Mouse (Mus musculus): ENCODE data around the gene Klkb1. TPM values are rescaled to one million over a fixed set of nuclear protein-coding genes. Genes with fewer than 3 reads are reported as not detected.

Klkb1 gene
- polyA plus RNA-seq, 1 experiment from 2014 or later: not detected

- H3K9me3 ChIP-seq: no peaks in the 10 kb centered on the region
- H3K27me3 ChIP-seq: no peaks in the 10 kb centered on the region
- no peaks in the 10 kb centered on the region for H3K36me3 ChIP-seq
- ATAC-seq (ENCODE audit: insufficient number of reproducible peaks, insufficient read depth, low FRiP score, low TSS enrichment, low read depth): no peak
- no peak overlapping the region for H3K4me2 ChIP-seq
- no peaks in the 10 kb centered on the region for H3K4me1 ChIP-seq (replicated peaks)
- H3K9ac ChIP-seq (replicated peaks): no peak overlapping the region
- WGBS: 65% methylated on average over 7 of the region's 7 CpGs
- H3K27ac ChIP-seq: no peak overlapping the region
- no peak overlapping the region for H3K4me3 ChIP-seq (replicated peaks)
Observed at GRCm38 (mm10) chr8:45246307-45246706, 48.4 kb downstream of the Klkb1 start.

GRCm38 (mm10) chr8:45239363-45239762, 55.3 kb downstream of the Klkb1 start:
- Histone ChIP-seq H3K9me3 (no peaks in the 10 kb centered on the region), H3K4me1 (replicated peaks) (peaks cover 8% of the 10 kb centered on the region; the same call in 1 of the 2 replicates), H3K4me3 (replicated peaks) (no peak overlapping the region), H3K4me2 (no peak overlapping the region), H3K27ac (no peak overlapping the region), H3K9ac (replicated peaks) (no peak overlapping the region), H3K27me3 (no peaks in the 10 kb centered on the region), H3K36me3 (no peaks in the 10 kb centered on the region)
- no peak for ATAC-seq (ENCODE audit: insufficient number of reproducible peaks, insufficient read depth, low FRiP score, low TSS enrichment, low read depth)
- 82% methylated on average over 8 of the region's 8 CpGs for WGBS

- no peaks in the 10 kb centered on the region for H3K27me3 ChIP-seq
- no peak overlapping the region for H3K4me3 ChIP-seq (replicated peaks)
- ATAC-seq (ENCODE audit: insufficient number of reproducible peaks, insufficient read depth, low FRiP score, low TSS enrichment, low read depth): no peak
- H3K9me3 ChIP-seq: no peaks in the 10 kb centered on the region
- no peak overlapping the region for H3K4me2 ChIP-seq
- no peak overlapping the region for H3K27ac ChIP-seq
- WGBS: 13% methylated on average over 3 of the region's 3 CpGs
- no peaks in the 10 kb centered on the region for H3K36me3 ChIP-seq
- H3K9ac ChIP-seq (replicated peaks): no peak overlapping the region
- H3K4me1 ChIP-seq (replicated peaks): peaks cover 8% of the 10 kb centered on the region; the same call in 1 of the 2 replicates
Observed at GRCm38 (mm10) chr8:45238282-45238681, 56.4 kb downstream of the Klkb1 start.

DNA sequence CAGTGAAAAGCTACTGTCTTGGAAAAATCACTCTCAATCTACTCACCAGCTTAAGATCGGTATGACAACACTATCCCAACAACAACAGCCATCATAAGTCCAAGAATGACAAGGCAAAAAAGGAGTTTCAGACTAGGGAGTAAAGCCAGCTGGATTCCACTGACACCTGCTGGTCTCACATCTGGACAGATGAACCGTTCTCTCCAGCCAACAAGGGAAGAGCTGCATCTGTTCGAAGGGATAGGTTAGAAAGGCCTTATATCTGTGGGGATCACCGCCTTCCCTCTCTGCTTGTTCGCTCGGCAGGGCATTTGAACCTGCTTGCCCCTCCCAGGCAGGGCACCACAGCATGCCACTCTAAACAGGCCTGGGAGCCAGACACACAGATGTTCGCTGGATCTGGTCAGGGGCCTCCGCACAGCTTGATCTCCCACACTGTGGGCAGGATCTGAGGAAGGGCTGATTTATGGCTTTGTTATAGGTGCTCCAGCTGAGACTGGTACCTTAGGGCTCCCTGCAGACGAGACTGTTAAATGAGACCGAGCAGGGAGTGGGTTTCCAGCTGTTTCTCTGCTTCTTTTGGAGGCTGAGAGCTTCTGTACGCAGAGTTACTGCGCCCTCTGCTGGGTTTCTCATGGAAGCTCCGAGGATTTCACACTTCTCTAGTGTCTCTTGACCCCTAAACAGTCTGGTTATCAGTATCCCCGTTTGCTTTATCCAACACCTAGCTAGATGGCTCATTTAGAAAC, 58.3 kb downstream of the Klkb1 start:
- Histone ChIP-seq H3K4me1 (replicated peaks) (peaks cover 8% of the 10 kb centered on the region; the same call in 1 of the 2 replicates), H3K27ac (no peak overlapping the region), H3K4me3 (replicated peaks) (no peak overlapping the region; the same call in 1 of the 2 replicates), H3K9ac (replicated peaks) (no peak overlapping the region), H3K36me3 (no peaks in the 10 kb centered on the region), H3K27me3 (no peaks in the 10 kb centered on the region), H3K9me3 (no peaks in the 10 kb centered on the region), H3K4me2 (peak overlapping the region; percentile 47)
- peak; percentile 76; the same call in 1 of the 2 replicates for ATAC-seq (ENCODE audit: insufficient number of reproducible peaks, insufficient read depth, low FRiP score, low TSS enrichment, low read depth)
- WGBS: 16% methylated on average over 14 of the region's 14 CpGs

GRCm38 (mm10) chr8:45235228-45235627, 59.4 kb downstream of the Klkb1 start:
- Histone ChIP-seq H3K4me1 (replicated peaks) (peaks cover 8% of the 10 kb centered on the region; the same call in 1 of the 2 replicates), H3K27me3 (no peaks in the 10 kb centered on the region), H3K4me3 (replicated peaks) (no peak overlapping the region), H3K9ac (replicated peaks) (no peak overlapping the region), H3K36me3 (no peaks in the 10 kb centered on the region), H3K4me2 (no peak overlapping the region), H3K9me3 (no peaks in the 10 kb centered on the region), H3K27ac (no peak overlapping the region)
- WGBS: 85% methylated on average over 6 of the region's 6 CpGs
- no peak for ATAC-seq (ENCODE audit: insufficient number of reproducible peaks, insufficient read depth, low FRiP score, low TSS enrichment, low read depth)

DNA sequence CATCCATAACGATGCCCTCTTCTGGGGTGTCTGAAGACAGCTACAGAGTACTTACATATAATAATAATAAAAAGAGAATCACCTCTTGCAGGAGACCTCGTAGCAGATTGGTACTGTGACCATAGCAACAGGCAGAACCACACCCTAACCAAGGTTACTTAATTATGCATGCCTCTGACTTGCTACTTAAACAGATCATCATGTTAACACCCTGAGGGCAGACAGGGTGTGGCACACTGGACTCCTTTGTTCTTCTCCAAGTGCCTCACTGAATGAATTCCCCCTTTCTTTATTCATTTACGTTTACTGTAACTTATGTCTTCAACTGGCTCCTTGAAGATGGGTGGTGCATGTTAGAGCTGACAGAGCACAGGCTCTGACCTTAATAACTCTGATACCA, 61.4 kb downstream of the Klkb1 start:
- ATAC-seq (ENCODE audit: insufficient number of reproducible peaks, insufficient read depth, low FRiP score, low TSS enrichment, low read depth): no peak
- Histone ChIP-seq H3K4me1 (replicated peaks) (peaks cover 4% of the 10 kb centered on the region; the same call in 1 of the 2 replicates), H3K36me3 (no peaks in the 10 kb centered on the region)

More for the DNA sequence above, 61.4 kb downstream of the Klkb1 start:
- Histone ChIP-seq H3K9me3 (no peaks in the 10 kb centered on the region), H3K9ac (replicated peaks) (no peak overlapping the region), H3K4me2 (no peak overlapping the region), H3K4me3 (replicated peaks) (no peak overlapping the region), H3K27me3 (no peaks in the 10 kb centered on the region), H3K27ac (no peak overlapping the region)
- 69% methylated on average over 3 of the region's 3 CpGs for WGBS

Other genes with a start within 250 kb of the Klkb1 start
- 0.18 TPM in 1 of 2 replicates, not detected in the other for gene Mtnr1a, start 225.7 kb downstream of the Klkb1 start, polyA plus RNA-seq (2016; fragmentation: Nextera tagmentation; extraction: Ambion mirVana)
- gene F11, start 32.8 kb downstream of the Klkb1 start, polyA plus RNA-seq (2016; fragmentation: Nextera tagmentation; extraction: Ambion mirVana): not detected in 2 replicates
- not detected in 2 replicates for gene Gm45753, start 13.6 kb upstream of the Klkb1 start, polyA plus RNA-seq (2016; fragmentation: Nextera tagmentation; extraction: Ambion mirVana)
- 1.1 and 1.6 TPM in 2 replicates for gene Cyp4v3, start 38.4 kb upstream of the Klkb1 start, polyA plus RNA-seq (2016; fragmentation: Nextera tagmentation; extraction: Ambion mirVana)
- gene Fam149a, start 87.4 kb upstream of the Klkb1 start, polyA plus RNA-seq (2016; fragmentation: Nextera tagmentation; extraction: Ambion mirVana): 12.0 and 13.0 TPM in 2 replicates
- 0.46 and 0.77 TPM in 2 replicates for gene Tlr3, start 116.2 kb upstream of the Klkb1 start, polyA plus RNA-seq (2016; fragmentation: Nextera tagmentation; extraction: Ambion mirVana)
- 26.5 and 31.1 TPM in 2 replicates for gene Sorbs2, start 212.9 kb upstream of the Klkb1 start, polyA plus RNA-seq (2016; fragmentation: Nextera tagmentation; extraction: Ambion mirVana)

Data from limb, embryonic 12.5 days (tissue).